ENCODE assay signal across 17 mouse cellular contexts in genomic region chr9:120013251-120013820, GRCm38 (mm10). TPM values are rescaled to one million over a fixed set of nuclear protein-coding genes. Genes with fewer than 3 reads are reported as not detected.
A peak's percentile ranks its signal among the peaks of the same experiment; 100 is the strongest.
DNase-seq lines count a peak whose midpoint lies in the region; ATAC-seq and TF ChIP-seq lines count a peak whose summit lies in the region.
"Had no signal": no experiment of that assay in that cellular context is flagged by ENCODE, and none has a peak within 500 bp of the region (broad histone marks: within the 10 kb centered on the region; RNA-seq: fewer than 3 reads in every experiment).

No protein-coding gene starts in this region.

- no peaks in the 10 kb centered on the region for H3K27me3 ChIP-seq in liver, adult 2 months (ENCODE audit: control insufficient read depth, insufficient read depth, low read length)
- H3K27me3 ChIP-seq in liver, embryonic 12.5 days (replicated peaks): peaks cover 20% of the 10 kb centered on the region
- no peaks in the 10 kb centered on the region for H3K27me3 ChIP-seq in myocyte (ENCODE audit: control insufficient read depth, insufficient read depth, insufficient read length)
- H3K27me3 ChIP-seq: lung, embryonic 15.5 days had no signal

- no peak overlapping the region for H3K4me2 ChIP-seq in liver, embryonic 12.5 days
- H3K4me2 ChIP-seq in myocyte (ENCODE audit: low read depth): peak overlapping the region; percentile 30
- H3K4me2 ChIP-seq: hindbrain, embryonic 12.5 days; lung, embryonic 15.5 days had no signal

- 0 out of 2 replicates have a peak, but pooled peaks cover 5% of the 10 kb centered on the region for H3K79me2 ChIP-seq in liver, adult 2 months (ENCODE audit: control insufficient read depth, insufficient read depth, low read length)
- no peaks in the 10 kb centered on the region for H3K79me2 ChIP-seq in myocyte (ENCODE audit: control insufficient read depth, insufficient read depth)

- no peaks in the 10 kb centered on the region for H3K9me3 ChIP-seq in liver, embryonic 12.5 days (replicated peaks)
- H3K9me3 ChIP-seq: hindbrain, embryonic 12.5 days; lung, embryonic 15.5 days had no signal

- intact Hi-C loops in heart, postnatal 25 days (cut with DNase I): no loop called here

- peak overlapping the region; percentile 93 for H3K27ac ChIP-seq in liver, adult 2 months (replicated peaks; ENCODE audit: insufficient read depth, low read depth, low read length)
- H3K27ac ChIP-seq in liver, embryonic 12.5 days: no peak overlapping the region
- H3K27ac ChIP-seq: hindbrain, embryonic 12.5 days; lung, embryonic 15.5 days had no signal

- WGBS in liver, adult 2 months: 56% methylated on average over 11 of the region's 11 CpGs
- 65% methylated on average over 11 of the region's 11 CpGs for WGBS in liver, embryonic 12.5 days (ENCODE audit: insufficient replicate concordance)

- H3K9ac ChIP-seq in liver, adult 2 months (ENCODE audit: low read depth, low read length): no peak overlapping the region; the same call in 1 of the 2 replicates
- no peak overlapping the region for H3K9ac ChIP-seq in liver, embryonic 12.5 days
- H3K9ac ChIP-seq: hindbrain, embryonic 12.5 days; lung, embryonic 15.5 days had no signal

- no peak overlapping the region for H3K4me3 ChIP-seq in liver, adult 2 months (ENCODE audit: insufficient read depth, low read depth, low read length)
- H3K4me3 ChIP-seq in liver, embryonic 12.5 days: no peak overlapping the region
- no peak overlapping the region for H3K4me3 ChIP-seq in myocyte
- H3K4me3 ChIP-seq: hindbrain, embryonic 12.5 days; lung, embryonic 15.5 days had no signal

- no peak for TF ChIP-seq POLR2A in liver, adult 2 months (IDR thresholded peaks at IDR 0.05; ENCODE audit: extremely low read depth, insufficient read depth, low read length)
- peak; percentile 6 for TF ChIP-seq POLR2A in myocyte (IDR thresholded peaks at IDR 0.05; ENCODE audit: insufficient read length, low read depth)

- peak; percentile 89 for DNase-seq in heart, adult 11 months
- DNase-seq in heart, postnatal 25 days (ENCODE audit: low spot score): no peak
- DNase-seq in liver, adult 2 months (ENCODE audit: extremely low read depth, low read depth, low spot score): peak; percentile 60
- DNase-seq in NIH3T3 (ENCODE audit: low read depth): peak; percentile 51
- no peak for DNase-seq in testis, postnatal 14 days (ENCODE audit: low spot score)
- DNase-seq: cerebellum, postnatal 14 days; kidney, adult 9 months; kidney, postnatal 4 days had no signal

- H3K36me3 ChIP-seq in liver, adult 2 months (ENCODE audit: control insufficient read depth, insufficient read depth, low read length): no peaks in the 10 kb centered on the region
- H3K36me3 ChIP-seq in liver, embryonic 12.5 days: no peaks in the 10 kb centered on the region
- peaks cover 2% of the 10 kb centered on the region for H3K36me3 ChIP-seq in myocyte (ENCODE audit: control insufficient read depth, insufficient read depth)
- H3K36me3 ChIP-seq: hindbrain, embryonic 12.5 days; lung, embryonic 15.5 days had no signal

- no peak for TF ChIP-seq CTCF in liver, adult 2 months (IDR thresholded peaks at IDR 0.05; ENCODE audit: low read depth, low read length)

- no peak for ATAC-seq in liver, embryonic 12.5 days
- ATAC-seq: forebrain, embryonic 14.5 days had no signal

- H3K4me1 ChIP-seq in liver, adult 2 months (ENCODE audit: control insufficient read depth, insufficient read depth, low read length): peaks cover 32% of the 10 kb centered on the region
- H3K4me1 ChIP-seq in liver, embryonic 12.5 days: peaks cover 18% of the 10 kb centered on the region

- H3ac ChIP-seq in myocyte (ENCODE audit: control insufficient read depth, insufficient read length): no peak overlapping the region

TF ChIP-seq in myocyte, 11 proteins besides CTCF, POLR2A, EP300 and RAD21:
- TF ChIP-seq E2F4 (IDR thresholded peaks at IDR 0.05; ENCODE audit: insufficient read depth) (no peak), POLR2AphosphoS2 (IDR thresholded peaks at IDR 0.05; ENCODE audit: insufficient read length, low read depth) (peak; percentile 63)

RNA-seq across cellular contexts. Expression of gene Xirp1, which starts 10.1 kb away (rescaled TPM):
- 100 to 1,000 TPM; 125 to 136 TPM for total RNA-seq in heart, postnatal 25 days (2021)
- under 0.01 and 0.09 TPM in 2 replicates for total RNA-seq in liver, adult 2 months (2014; rRNA removed)
- polyA plus RNA-seq in liver, adult 2 months (2012; rRNA removed): 0.11 TPM in 2 replicates
- 0.02 and 0.07 TPM in 2 replicates for polyA plus RNA-seq in liver, embryonic 12.5 days (2016; fragmentation: Nextera tagmentation; extraction: Ambion mirVana)
- 35.6 TPM for polyA plus RNA-seq in myocyte (2012; fragmentation: generic; extraction: Trizol)
- total RNA-seq: megakaryocyte-erythroid progenitor cell, adult 5-6 weeks had no signal
- polyA plus RNA-seq: forebrain, embryonic 14.5 days; intestine, embryonic 14.5 days; midbrain, postnatal 0 days; small intestine, adult 2 months had no signal

RNA-seq across cellular contexts. Expression of gene Csrnp1, which starts 28.9 kb away (rescaled TPM):
- total RNA-seq in heart, postnatal 25 days (2021): 10 to 100 TPM in 1 of 2 experiments, 1 to 10 TPM in 1; 10.0 to 13.3 TPM
- total RNA-seq in liver, adult 2 months (2014; rRNA removed): 5.8 and 9.2 TPM in 2 replicates
- polyA plus RNA-seq in liver, adult 2 months (2012; rRNA removed): 9.7 and 10.4 TPM in 2 replicates
- polyA plus RNA-seq in liver, embryonic 12.5 days (2016; fragmentation: Nextera tagmentation; extraction: Ambion mirVana): 1.5 and 1.9 TPM in 2 replicates
- 9.2 TPM for polyA plus RNA-seq in myocyte (2012; fragmentation: generic; extraction: Trizol)

RNA-seq across cellular contexts. Expression of gene Cx3cr1, which starts 56.3 kb away (rescaled TPM):
- 1 to 10 TPM; 3.0 to 5.1 TPM for total RNA-seq in heart, postnatal 25 days (2021)
- 0.09 and 0.40 TPM in 2 replicates for total RNA-seq in liver, adult 2 months (2014; rRNA removed)
- 0.27 and 0.39 TPM in 2 replicates for polyA plus RNA-seq in liver, adult 2 months (2012; rRNA removed)
- polyA plus RNA-seq in liver, embryonic 12.5 days (2016; fragmentation: Nextera tagmentation; extraction: Ambion mirVana): 5.4 and 6.0 TPM in 2 replicates
- not detected for polyA plus RNA-seq in myocyte (2012; fragmentation: generic; extraction: Trizol)

Comparison
In these comparisons a context has a peak if more than half of its experiments do, and no peak if none do; other contexts are left out.
1. DNase-seq: peak in heart, adult 11 months (single experiment), liver, adult 2 months (single experiment) and NIH3T3 (single experiment); none in heart, postnatal 25 days (single experiment) and testis, postnatal 14 days (single experiment).
2. RNA of gene Xirp1, which starts 10.1 kb away (polyA plus RNA-seq): 35.6 TPM in myocyte (single experiment); 0.11 TPM in liver, adult 2 months and 0.02 to 0.07 TPM in liver, embryonic 12.5 days; every median in the first group is over 10 times any median in the second.